Mouse (Mus musculus): Measurements from ENCODE around the gene Cab39.

DNA sequence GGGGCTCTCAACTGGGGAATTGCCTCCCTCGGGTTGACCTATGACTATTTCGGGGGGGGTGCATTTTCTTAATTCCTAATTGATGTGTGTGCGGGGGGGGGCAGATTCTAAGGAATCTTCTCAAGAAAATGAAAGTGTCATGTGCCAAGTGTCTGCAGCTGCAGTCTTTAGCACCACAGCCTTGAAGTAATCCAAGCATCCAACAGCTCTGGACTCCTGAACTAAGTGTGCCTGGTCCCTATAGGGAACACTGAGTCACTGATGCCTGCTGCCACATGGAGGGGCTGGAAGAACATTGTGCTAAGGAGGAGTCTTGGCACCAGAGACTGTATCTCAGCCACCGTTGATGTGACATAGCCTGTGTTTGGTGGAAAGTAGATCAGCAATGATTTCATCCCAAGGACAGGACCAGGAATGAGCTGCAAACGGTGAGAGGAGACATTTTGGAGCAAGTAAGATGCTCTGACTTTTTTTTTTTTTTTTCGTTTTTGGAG lies 64.1 kb downstream of the Cab39 start:
- TF ChIP-seq GATA1 (IDR thresholded peaks at IDR 0.05; ENCODE audit: low read length) (no peak), TAL1 (IDR thresholded peaks at IDR 0.05; ENCODE audit: low read length) (no peak)
